Mouse (Mus musculus) heart, embryonic 13.5 days (tissue): ENCODE results near the gene Pdap1. TPM values are rescaled to one million over a fixed set of nuclear protein-coding genes. Genes with fewer than 3 reads are reported as not detected.
"Not testable (repeated sequence)": the region's sequence is repeated elsewhere in the genome, so short reads cannot be mapped to it uniquely, and the experiment has no call there.

Experiments
- ATAC-seq: fragments of 200-750 bp; cut with Nextera tagmentation; 2 replicates; pipeline ENCODE4 v1.8.0; 2017; ENCODE audit warnings: moderate TSS enrichment; ENCODE audit not compliant: insufficient number of reproducible peaks, low FRiP score, low TSS enrichment; ENCODE audit errors: extremely low read depth
- H3K27ac ChIP-seq: fragments of 300-500 bp; sonication (generic); replicated peaks from 2 replicates; pipeline ENCODE4 v1.5.1; 2015; ENCODE audit warnings: moderate library complexity, mild to moderate bottlenecking, inconsistent platforms
- H3K27me3 ChIP-seq: fragments of 300-500 bp; sonication (generic); replicated peaks from 2 replicates; pipeline ENCODE4 v1.6.1; 2015; ENCODE audit warnings: mild to moderate bottlenecking, inconsistent platforms
- H3K36me3 ChIP-seq: fragments of 300-500 bp; sonication (generic); 2 replicates; pipeline ENCODE4 v1.6.1; 2015; ENCODE audit warnings: mild to moderate bottlenecking, inconsistent platforms
- H3K4me1 ChIP-seq: fragments of 300-500 bp; sonication (generic); 2 replicates; pipeline ENCODE4 v1.6.1; 2015; ENCODE audit warnings: inconsistent platforms
- H3K4me2 ChIP-seq: fragments of 300-500 bp; sonication (generic); 2 replicates; pipeline ENCODE4 v1.6.1; 2015; ENCODE audit warnings: inconsistent platforms, mild to moderate bottlenecking, moderate library complexity
- H3K4me3 ChIP-seq: fragments of 300-500 bp; sonication (generic); 2 replicates; pipeline ENCODE4 v1.5.1; 2015; ENCODE audit warnings: moderate library complexity, mild to moderate bottlenecking, inconsistent platforms
- H3K9ac ChIP-seq: fragments of 300-500 bp; sonication (generic); 2 replicates; pipeline ENCODE4 v1.6.1; 2015; ENCODE audit warnings: inconsistent platforms, mild to moderate bottlenecking, moderate library complexity
- H3K9me3 ChIP-seq: fragments of 300-500 bp; sonication (generic); 2 replicates; pipeline ENCODE4 v1.6.1; 2016; ENCODE audit warnings: inconsistent platforms
- WGBS: fragments of 180-500 bp; shearing (Covaris S2); methylation state at CpG from one replicate; pipeline ENCODE4 v1.1.7; 2015; ENCODE audit warnings: mixed read lengths; 5-methylcytosine and 5-hydroxymethylcytosine counted together
- polyA plus RNA-seq: library from polyadenylated mRNA; unstranded; fragments of >200 nt; fragmentation: Nextera tagmentation; extraction: Ambion mirVana; gene quantifications from 2 replicates; pipeline ENCODE4 v1.2.1, GENCODE M21; 2015

Pdap1 gene
- polyA plus RNA-seq, 1 experiment from 2014 or later: 62.6 TPM

DNA sequence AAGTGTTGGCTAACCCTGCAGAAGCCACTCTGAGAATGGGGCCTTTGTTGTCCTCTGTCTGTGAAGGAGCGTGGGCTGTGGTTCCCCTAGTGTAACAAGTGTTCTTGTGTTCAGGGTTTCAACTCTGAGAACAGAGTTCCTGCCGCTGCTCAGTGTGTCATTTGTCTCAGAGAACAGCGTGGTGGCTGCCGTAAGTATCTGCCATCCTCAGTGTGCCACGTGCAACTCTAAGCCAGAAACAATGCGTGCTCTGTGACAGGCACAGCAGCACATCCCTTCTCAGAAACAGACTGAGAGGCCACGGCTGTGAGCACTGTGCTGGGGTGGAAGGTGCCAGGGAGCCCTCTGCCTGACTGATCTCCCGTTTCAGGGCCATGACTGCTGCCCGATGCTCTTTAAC, 35.7 kb downstream of the Pdap1 start:
- no peaks in the 10 kb centered on the region; the same call in 1 of the 2 replicates for H3K4me1 ChIP-seq
- no peaks in the 10 kb centered on the region for H3K27me3 ChIP-seq
- H3K4me2 ChIP-seq: no peak overlapping the region
- H3K4me3 ChIP-seq: no peak overlapping the region
- no peak overlapping the region for H3K9ac ChIP-seq
- H3K27ac ChIP-seq: no peak overlapping the region
- ATAC-seq: no peak
- no peaks in the 10 kb centered on the region for H3K9me3 ChIP-seq
- peaks cover 100% of the 10 kb centered on the region for H3K36me3 ChIP-seq
- WGBS: 88% methylated on average over 9 of the region's 9 CpGs

DNA sequence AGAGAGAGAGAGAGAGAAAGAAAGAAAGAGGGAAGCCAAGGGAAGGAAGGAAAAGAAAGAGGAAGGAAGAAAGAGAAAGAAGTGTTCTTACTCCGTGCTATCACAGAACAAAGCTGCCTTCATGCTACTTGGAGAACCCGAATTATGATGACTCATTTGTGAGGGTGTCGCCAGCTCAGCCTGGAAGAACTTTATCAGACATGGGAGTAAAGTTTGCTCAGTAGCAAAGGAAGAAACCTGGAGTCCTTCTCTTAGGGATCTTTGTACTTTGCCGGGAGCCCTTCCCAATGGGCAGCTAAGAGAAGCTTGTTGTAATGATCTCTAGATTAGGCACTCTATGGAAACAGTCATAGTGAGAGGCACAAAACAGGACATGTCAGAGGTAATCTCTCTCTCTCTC, 37.3 kb downstream of the Pdap1 start:
- 74% methylated on average over 4 of the region's 4 CpGs for WGBS
- H3K36me3 ChIP-seq: peaks cover 100% of the 10 kb centered on the region
- no peak for ATAC-seq

DNA sequence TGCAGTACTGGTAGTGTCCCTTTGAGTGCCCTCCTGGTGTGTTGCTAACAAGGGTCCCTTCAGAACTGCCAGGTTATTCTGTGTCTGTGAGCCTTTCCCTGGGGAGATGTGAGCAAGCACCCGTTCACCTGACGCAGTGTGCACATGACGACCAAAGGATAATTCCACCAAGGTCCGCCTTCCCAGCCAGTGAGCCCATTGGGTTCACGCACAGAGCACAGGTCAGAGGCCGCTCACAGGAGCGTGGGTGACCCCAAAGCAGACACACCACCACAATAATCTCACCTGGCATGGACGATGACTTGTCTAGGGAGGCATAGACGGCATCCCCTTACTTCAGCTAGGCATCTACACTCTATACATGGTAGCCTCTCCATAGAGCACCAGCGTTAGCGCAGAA, 38.6 kb downstream of the Pdap1 start:
- H3K4me1 ChIP-seq, H3K4me2 ChIP-seq, H3K9ac ChIP-seq, ATAC-seq, H3K27me3 ChIP-seq, H3K9me3 ChIP-seq, H3K4me3 ChIP-seq, H3K27ac ChIP-seq: not testable (repeated sequence)
- WGBS: 93% methylated on average over 11 of the region's 11 CpGs
- peaks cover 100% of the 10 kb centered on the region for H3K36me3 ChIP-seq

More for the DNA sequence above, 37.3 kb downstream of the Pdap1 start:
- Histone ChIP-seq H3K4me1 (no peaks in the 10 kb centered on the region), H3K4me3 (no peak overlapping the region), H3K27me3 (no peaks in the 10 kb centered on the region), H3K27ac (no peak overlapping the region), H3K4me2 (no peak overlapping the region), H3K9me3 (no peaks in the 10 kb centered on the region), H3K9ac (no peak overlapping the region)

DNA sequence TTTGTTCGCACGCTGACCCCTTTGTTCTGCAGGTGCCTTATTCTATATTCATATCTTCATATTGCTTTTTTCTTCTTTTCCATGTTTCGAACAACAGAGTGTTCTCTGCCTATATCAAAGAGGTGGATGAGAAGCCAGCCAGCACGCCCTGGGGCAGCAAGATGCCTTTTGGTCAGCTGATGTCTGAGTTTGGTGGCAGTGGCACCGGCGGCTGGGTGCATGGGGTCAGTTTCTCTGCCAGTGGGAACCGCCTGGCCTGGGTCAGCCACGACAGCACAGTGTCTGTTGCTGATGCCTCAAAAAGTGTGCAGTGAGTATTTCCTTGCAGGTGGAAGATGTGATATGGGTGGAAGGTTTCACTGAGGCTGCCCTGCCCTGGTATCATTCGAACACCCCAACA, 39.1 kb downstream of the Pdap1 start:
- H3K9ac ChIP-seq: no peak overlapping the region
- no peaks in the 10 kb centered on the region for H3K27me3 ChIP-seq
- ATAC-seq: no peak
- H3K4me1 ChIP-seq: no peaks in the 10 kb centered on the region
- no peaks in the 10 kb centered on the region for H3K9me3 ChIP-seq
- WGBS: 98% methylated on average over 9 of the region's 9 CpGs
- H3K36me3 ChIP-seq: peaks cover 100% of the 10 kb centered on the region
- H3K4me2 ChIP-seq: no peak overlapping the region
- H3K4me3 ChIP-seq: no peak overlapping the region
- H3K27ac ChIP-seq: no peak overlapping the region

DNA sequence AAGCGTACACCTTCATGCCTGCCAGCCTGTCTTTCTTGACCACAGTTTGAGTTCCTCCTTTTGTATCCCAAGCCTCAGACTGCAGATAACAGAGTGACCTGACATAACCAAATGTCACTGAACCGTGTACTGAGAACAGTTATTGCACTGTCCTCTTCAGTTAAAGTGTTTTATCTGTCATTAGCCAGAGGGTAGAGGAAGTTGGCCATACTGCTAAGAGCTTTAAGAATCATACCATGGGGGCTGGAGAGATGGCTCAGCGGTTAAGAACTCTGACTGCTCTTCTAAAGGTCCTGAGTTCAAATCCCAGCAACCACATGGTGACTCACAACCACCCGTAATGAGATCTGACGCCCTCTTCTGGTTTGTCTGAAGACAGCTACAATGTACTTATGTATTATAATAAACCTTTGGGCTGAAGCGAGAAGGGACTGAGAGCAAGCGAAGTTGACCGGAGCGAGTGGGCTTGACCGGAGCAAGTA, 41.7 kb downstream of the Pdap1 start:
- Histone ChIP-seq H3K36me3 (peaks cover 100% of the 10 kb centered on the region), H3K27me3 (no peaks in the 10 kb centered on the region), H3K4me2 (no peak overlapping the region), H3K4me1 (no peaks in the 10 kb centered on the region), H3K9ac (no peak overlapping the region), H3K4me3 (no peak overlapping the region), H3K9me3 (no peaks in the 10 kb centered on the region), H3K27ac (no peak overlapping the region)
- ATAC-seq: no peak
- WGBS: 84% methylated on average over 10 of the region's 10 CpGs

DNA sequence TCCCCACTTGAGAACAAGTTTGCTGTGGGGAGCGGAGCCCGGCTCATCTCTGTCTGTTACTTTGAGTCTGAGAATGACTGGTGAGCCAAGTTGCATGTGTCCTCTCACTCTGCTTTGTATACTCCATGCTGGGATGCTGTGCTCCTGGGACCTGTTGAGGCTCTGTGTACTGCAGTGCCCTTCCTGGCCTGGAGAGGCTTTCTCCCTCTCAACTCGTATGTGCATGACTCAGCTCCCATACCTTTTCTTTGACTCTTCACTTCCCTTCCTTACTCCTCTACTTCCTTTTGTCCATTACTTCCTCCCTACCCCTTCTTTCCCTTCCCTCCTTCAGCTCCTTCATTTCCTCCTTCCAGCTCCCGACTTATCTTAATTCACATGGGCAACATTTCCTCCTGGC, 43.8 kb downstream of the Pdap1 start:
- no peak for ATAC-seq
- WGBS: 74% methylated on average over 4 of the region's 4 CpGs
- Histone ChIP-seq H3K4me1 (no peaks in the 10 kb centered on the region), H3K27ac (no peak overlapping the region), H3K27me3 (no peaks in the 10 kb centered on the region), H3K4me2 (no peak overlapping the region), H3K9ac (no peak overlapping the region), H3K4me3 (no peak overlapping the region), H3K36me3 (peaks cover 99% of the 10 kb centered on the region), H3K9me3 (no peaks in the 10 kb centered on the region)

DNA sequence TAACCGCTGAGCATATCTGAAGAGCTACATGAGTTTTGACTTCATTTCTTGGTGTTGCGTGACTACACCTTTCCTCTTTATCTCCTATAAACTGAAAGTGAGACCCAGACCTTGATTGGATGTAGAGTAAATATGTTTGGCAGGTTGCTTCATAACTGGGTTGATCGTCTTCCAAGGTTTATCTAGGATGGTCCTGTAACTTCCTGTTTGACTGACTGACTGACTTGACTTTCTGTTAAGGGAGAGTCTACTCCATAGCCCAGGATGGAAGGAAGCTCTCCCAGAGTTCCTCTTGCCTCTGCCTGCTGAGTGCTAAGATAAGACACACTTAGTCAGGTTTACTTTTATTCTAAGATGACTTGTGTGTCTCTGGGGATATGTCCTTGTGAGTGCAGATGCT, 50.2 kb downstream of the Pdap1 start:
- H3K9ac ChIP-seq: no peak overlapping the region
- peaks cover 9% of the 10 kb centered on the region for H3K4me1 ChIP-seq
- no peak for ATAC-seq
- no peak overlapping the region for H3K4me2 ChIP-seq
- no peak overlapping the region for H3K27ac ChIP-seq
- no peaks in the 10 kb centered on the region for H3K9me3 ChIP-seq
- H3K4me3 ChIP-seq: no peak overlapping the region
- peaks cover 67% of the 10 kb centered on the region for H3K36me3 ChIP-seq
- no peaks in the 10 kb centered on the region for H3K27me3 ChIP-seq
- 79% methylated on average over 3 of the region's 3 CpGs for WGBS

DNA sequence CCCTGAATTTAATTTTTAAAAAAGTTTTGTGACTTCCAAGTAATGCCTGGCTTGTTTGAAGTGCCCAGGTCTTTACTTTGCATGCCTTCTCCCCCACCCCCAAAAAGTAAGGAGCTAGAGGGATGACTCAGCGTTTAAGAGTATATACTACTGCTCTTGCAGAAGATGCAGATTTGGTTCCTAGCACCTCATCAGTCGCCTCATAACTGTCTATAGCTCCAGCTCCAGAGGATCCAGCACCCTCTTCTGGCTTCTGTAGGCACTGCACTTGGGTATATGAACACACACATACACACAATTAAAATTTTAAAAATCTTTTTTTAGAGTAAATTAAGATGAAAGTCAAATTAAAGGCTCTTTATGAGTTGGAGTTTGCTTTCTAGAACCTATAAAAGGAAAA, 51.9 kb downstream of the Pdap1 start:
- Histone ChIP-seq H3K27ac (no peak overlapping the region), H3K4me1 (peaks cover 16% of the 10 kb centered on the region)
- no peak for ATAC-seq

DNA sequence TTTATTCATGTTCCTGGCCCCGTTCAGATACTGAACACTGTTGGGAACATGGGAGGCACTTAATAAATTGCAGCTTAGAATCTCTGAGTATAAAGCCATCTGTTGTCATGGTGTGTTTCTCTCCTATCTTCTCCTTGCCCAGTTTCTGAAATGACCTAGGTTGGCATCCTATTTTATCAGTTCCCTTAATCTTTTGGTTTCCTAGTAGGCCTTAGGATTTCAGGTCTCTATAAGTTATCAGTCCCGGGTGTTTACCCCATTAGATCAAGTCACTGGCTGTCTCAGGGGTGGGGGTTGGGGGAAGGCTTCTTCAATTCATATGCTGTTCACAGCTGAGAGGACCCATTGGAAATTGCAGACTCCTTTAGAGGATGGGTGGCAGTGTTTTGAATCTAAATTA, 55.2 kb downstream of the Pdap1 start:
- H3K27me3 ChIP-seq: no peaks in the 10 kb centered on the region
- no peaks in the 10 kb centered on the region for H3K9me3 ChIP-seq
- 62% methylated on average over 2 of the region's 2 CpGs for WGBS
- H3K4me1 ChIP-seq: peaks cover 14% of the 10 kb centered on the region
- ATAC-seq: no peak
- peaks cover 24% of the 10 kb centered on the region for H3K36me3 ChIP-seq
- peak overlapping the region; percentile 93 for H3K4me2 ChIP-seq
- no peak overlapping the region for H3K27ac ChIP-seq
- H3K9ac ChIP-seq: peak overlapping the region; percentile 98
- H3K4me3 ChIP-seq: peak overlapping the region; percentile 89

More for the DNA sequence above, 51.9 kb downstream of the Pdap1 start:
- Histone ChIP-seq H3K27me3 (no peaks in the 10 kb centered on the region), H3K4me2 (no peak overlapping the region), H3K4me3 (no peak overlapping the region), H3K9me3 (no peaks in the 10 kb centered on the region), H3K36me3 (peaks cover 51% of the 10 kb centered on the region), H3K9ac (no peak overlapping the region)
- WGBS: 93% methylated on average over 2 of the region's 2 CpGs

DNA sequence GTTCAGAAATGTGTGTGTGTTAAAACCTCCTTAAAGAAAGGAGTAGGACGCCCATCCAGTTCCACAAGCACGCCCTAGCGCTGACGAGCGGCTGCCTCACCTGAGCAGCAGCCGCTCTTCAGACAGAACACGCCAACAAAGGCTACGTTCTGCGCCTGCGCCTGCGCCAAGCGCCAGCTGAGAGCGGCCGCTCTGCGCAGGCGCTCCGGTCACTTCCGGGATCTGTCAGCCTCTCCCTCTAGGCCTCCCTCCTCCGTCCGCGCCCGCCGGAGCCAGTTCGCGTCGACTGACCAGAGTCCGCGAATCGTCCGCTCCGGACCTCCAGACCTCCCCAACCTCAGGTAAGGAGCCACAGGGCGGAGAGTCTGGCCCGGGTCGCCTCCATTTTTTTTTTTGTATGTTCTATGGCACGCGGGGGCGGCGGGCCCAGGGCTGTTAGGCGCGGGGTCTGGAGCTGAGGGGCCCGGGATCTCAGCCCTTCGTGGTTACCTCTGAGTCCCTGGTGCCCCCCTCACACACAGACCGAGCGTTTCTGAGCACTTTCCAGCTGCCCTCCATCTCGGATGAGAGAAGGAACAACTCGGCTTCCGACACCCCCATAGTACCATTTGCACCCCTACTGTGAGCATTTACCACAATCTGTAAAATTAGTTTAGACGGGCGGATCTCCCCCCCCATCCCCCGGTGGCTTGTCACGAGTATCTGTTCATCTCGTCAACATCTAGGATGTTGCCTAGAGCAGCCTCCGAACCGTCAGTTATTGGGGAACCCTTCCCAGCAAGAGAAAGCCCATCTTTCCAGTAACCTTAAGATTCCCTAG, 56.2 kb downstream of the Pdap1 start, which contains the start of the genes Arpc1a and Kpna7:
Gene Arpc1a, plus strand, starts transcription at position 199 of the 820 bp plus-strand sequence.
Gene Kpna7, minus strand, starts transcription at position 399 of the 820 bp plus-strand sequence.
- Histone ChIP-seq H3K9ac (peak within 1 kb of the TSS; percentile 98), H3K4me3 (peak within 1 kb of the TSS; percentile 89), H3K4me2 (peak within 1 kb of the TSS; percentile 93), H3K27ac (peak within 1 kb of the TSS; percentile 82), H3K4me1 (peaks cover 10% of the 10 kb centered on the region), H3K9me3 (no peaks in the 10 kb centered on the region), H3K36me3 (peaks cover 19% of the 10 kb centered on the region), H3K27me3 (no peaks in the 10 kb centered on the region)
- peak; percentile 92 for ATAC-seq
- WGBS: under 1% methylated on average over 54 of the region's 54 CpGs

DNA sequence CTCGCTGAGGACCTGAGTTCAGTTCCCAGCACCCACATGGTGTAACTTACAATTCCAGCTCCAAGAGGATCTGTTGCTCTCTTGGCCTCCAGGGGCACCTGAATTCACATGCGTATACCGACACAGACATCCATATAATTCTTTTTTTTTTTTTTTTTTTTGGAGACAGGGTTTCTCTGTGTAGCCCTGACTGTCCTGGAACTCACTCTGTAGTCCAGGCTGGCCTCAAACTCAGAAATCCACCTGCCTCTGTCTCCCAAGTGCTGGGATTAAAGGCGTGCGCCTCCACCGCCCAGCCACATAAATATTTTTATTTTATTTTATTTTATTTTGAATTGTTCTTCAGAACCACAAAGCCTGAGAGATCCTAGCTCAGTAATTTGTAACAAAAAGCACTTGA, 56.8 kb downstream of the Pdap1 start:
- Histone ChIP-seq H3K4me3 (peak overlapping the region; percentile 89), H3K9ac (peak overlapping the region; percentile 98), H3K36me3 (peaks cover 13% of the 10 kb centered on the region), H3K4me2 (peak overlapping the region; percentile 93), H3K4me1 (peaks cover 10% of the 10 kb centered on the region), H3K27ac (peak overlapping the region; percentile 82)
- WGBS: 46% methylated on average over 6 of the region's 6 CpGs
- H3K27me3 ChIP-seq, ATAC-seq, H3K9me3 ChIP-seq: not testable (repeated sequence)
